Mouse (Mus musculus): ENCODE measurements around the gene Rab26. TPM values are rescaled to one million over a fixed set of nuclear protein-coding genes. Genes with fewer than 3 reads are reported as not detected.

The Rab26 gene
- polyA plus RNA-seq, 1 experiment from 2014 or later = 8.3 TPM

DNA sequence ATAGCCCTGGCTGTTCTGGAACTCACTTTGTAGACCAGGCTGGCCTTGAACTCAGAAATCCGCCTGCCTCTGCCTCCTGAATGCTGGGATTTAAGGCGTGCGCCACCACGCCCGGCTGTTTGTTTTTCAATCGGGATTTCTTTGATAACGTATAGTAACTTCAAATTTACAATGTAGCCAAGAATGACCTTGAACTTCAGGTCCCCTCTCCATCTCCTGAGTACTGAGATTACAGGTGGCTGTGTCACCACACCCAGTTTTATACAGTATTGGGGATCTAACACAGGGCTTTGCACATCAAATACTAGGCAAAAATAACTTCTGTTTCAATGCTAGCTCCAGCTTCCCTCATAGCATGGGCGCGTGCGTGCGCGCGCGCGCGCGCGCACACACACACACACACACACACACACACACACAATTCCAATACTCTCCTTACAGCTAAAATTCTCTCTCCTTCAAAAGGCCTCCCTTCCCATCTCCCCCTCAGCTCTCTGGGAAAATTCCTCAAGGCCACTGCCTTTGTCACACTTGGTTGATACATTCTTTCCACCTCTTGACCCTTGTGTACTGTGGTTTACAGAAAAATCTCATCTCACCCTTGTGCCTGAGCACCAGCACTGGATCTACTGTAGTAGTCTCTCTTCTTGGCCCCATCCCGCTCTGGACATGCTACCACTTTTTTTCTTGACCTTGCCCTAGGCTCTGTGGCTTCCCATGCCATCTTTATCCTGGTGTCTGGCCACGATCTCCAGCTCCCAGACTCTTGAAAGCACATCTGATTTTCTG is 52.8 kb downstream of the Rab26 start:
- Histone ChIP-seq H3K9ac (no peak overlapping the region), H3K4me1 (peaks cover 20% of the 10 kb centered on the region), H3K27me3 (replicated peaks) (no peaks in the 10 kb centered on the region), H3K4me2 (no peak overlapping the region), H3K9me3 (no peaks in the 10 kb centered on the region), H3K36me3 (peaks cover 7% of the 10 kb centered on the region), H3K4me3 (replicated peaks) (no peak overlapping the region), H3K27ac (no peak overlapping the region)
- no peak for ATAC-seq (ENCODE audit: insufficient read depth, low FRiP score, low read depth)
- WGBS = 92% methylated on average over 20 of the region's 20 CpGs

DNA sequence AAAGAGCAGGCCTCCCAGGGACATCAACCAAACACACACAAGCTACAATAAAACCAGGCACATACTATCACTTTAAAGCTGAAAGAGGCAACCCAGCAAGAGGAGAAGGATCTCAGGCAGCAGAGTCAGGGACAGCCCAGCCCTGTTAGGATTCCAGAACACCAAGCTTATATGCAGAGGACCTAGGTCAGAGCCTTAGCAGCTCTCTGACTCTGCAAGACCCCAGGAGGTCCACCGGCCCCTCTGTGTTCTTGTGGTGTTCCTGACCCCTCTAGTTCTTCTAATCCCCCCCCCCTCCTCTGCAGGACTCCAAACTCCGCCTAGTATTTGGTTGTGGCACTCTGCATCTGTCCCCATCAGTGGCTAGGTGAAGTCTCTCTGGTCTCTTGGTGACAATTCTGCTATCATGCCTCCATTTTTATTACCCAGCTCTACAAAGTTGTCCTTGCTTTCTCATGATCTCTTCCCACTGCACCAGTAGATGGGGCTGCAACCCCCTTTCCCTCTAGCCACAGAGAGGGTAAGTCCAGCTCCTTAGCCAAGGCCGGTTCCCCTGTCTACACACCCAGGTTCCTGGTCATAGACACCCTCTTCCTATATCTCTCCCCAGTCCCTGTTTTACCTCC is 53.7 kb downstream of the Rab26 start:
- Histone ChIP-seq H3K27ac (peak overlapping the region; percentile 54), H3K9me3 (no peaks in the 10 kb centered on the region), H3K9ac (no peak overlapping the region), H3K36me3 (peaks cover 16% of the 10 kb centered on the region), H3K4me2 (0 out of 2 replicates have a peak overlapping the region, but pooled peaks have one; percentile 2), H3K27me3 (replicated peaks) (no peaks in the 10 kb centered on the region), H3K4me3 (replicated peaks) (no peak overlapping the region), H3K4me1 (peaks cover 17% of the 10 kb centered on the region)
- 50% methylated on average over 3 of the region's 3 CpGs for WGBS
- ATAC-seq (ENCODE audit: insufficient read depth, low FRiP score, low read depth) = no peak

DNA sequence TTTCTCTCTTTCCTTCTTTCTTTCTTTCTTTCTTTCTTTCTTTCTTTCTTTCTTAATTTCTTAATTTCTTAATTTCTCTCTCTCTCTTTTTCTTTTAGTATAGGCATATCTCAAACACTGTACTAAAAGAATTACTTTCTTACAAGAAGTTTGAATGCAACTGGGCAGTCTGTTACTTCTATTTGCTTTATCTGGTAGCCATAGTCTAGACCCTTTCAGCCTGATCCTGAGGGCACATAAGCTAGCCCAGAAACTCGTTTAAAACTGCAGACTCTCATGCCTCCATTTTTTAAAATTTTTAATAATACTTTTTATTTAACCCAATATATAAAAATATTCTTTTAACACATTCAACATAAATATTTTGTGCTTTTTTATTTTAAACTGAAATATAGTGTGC is 54.6 kb downstream of the Rab26 start:
- H3K27ac ChIP-seq = no peak overlapping the region; the same call in 1 of the 2 replicates
- 21% methylated on average over 1 of the region's 1 CpGs for WGBS
- no peak for ATAC-seq (ENCODE audit: insufficient read depth, low FRiP score, low read depth)
- no peaks in the 10 kb centered on the region for H3K9me3 ChIP-seq
- no peaks in the 10 kb centered on the region for H3K27me3 ChIP-seq (replicated peaks)
- peaks cover 24% of the 10 kb centered on the region for H3K36me3 ChIP-seq
- H3K4me3 ChIP-seq (replicated peaks) = peak overlapping the region; percentile 96
- H3K9ac ChIP-seq = no peak overlapping the region
- H3K4me1 ChIP-seq = peaks cover 17% of the 10 kb centered on the region
- peak overlapping the region; percentile 81; the same call in 1 of the 2 replicates for H3K4me2 ChIP-seq

DNA sequence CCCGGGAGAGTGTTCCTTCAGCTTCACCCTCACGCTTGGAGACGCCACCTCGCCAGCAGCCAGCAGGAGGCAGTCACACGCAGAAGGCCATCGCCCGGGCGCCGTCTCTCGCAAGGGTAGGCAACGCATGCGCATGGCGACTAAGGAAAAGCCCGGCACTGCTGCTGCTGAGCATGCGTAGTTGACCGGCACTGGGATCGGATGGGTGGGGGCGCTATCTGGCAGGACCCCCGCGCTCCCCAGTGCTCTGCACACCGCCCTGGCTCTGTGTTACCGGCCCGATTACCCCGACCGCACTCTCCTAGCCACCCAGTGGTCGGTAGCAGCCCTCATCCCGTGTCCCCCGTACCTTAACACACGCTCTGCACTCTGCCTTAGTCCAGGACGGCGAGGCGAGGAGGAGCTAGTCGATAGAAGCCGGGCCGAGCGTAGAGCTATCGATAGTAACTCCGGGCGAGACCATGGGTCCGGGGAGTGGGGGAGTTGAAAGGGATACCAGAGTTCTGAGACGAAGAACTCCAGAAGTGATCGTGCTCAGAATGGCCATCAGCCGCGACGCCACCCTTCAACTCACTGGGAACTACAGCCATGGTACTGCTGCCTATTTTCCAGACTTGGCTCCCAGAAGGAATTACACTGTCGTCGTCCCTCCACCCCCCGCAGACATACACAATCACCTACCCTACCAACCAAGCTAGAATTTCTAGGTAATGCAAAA is 55.2 kb downstream of the Rab26 start, which contains the start of gene Mlst8:
TSS of gene Mlst8 (minus strand) at position 416 of the 718 bp plus-strand sequence.
- Histone ChIP-seq H3K9me3 (no peaks in the 10 kb centered on the region), H3K27me3 (replicated peaks) (no peaks in the 10 kb centered on the region), H3K27ac (peak within 1 kb of the TSS; percentile 96), H3K4me1 (peaks cover 22% of the 10 kb centered on the region), H3K4me2 (peak within 1 kb of the TSS; percentile 81), H3K36me3 (peaks cover 30% of the 10 kb centered on the region), H3K9ac (peak within 1 kb of the TSS; percentile 91), H3K4me3 (replicated peaks) (peak within 1 kb of the TSS; percentile 96)
- under 1% methylated on average over 48 of the region's 48 CpGs for WGBS
- ATAC-seq (ENCODE audit: insufficient read depth, low FRiP score, low read depth) = peak; percentile 89

- Histone ChIP-seq H3K4me1 (peaks cover 28% of the 10 kb centered on the region), H3K27me3 (replicated peaks) (no peaks in the 10 kb centered on the region), H3K36me3 (peaks cover 34% of the 10 kb centered on the region), H3K9me3 (no peaks in the 10 kb centered on the region), H3K4me3 (replicated peaks) (peak overlapping the region; percentile 96), H3K27ac (no peak overlapping the region), H3K9ac (peak overlapping the region; percentile 37; the same call in 1 of the 2 replicates), H3K4me2 (peak overlapping the region; percentile 81)
- ATAC-seq (ENCODE audit: insufficient read depth, low FRiP score, low read depth) = peak; percentile 0; the same call in 1 of the 2 replicates
- WGBS = 39% methylated on average over 11 of the region's 11 CpGs
Measured at GRCm38 (mm10) chr17:24477985-24478600, 55.9 kb downstream of the Rab26 start.

Other genes starting within 250 kb of the Rab26 start
- gene Abca17, start 183.1 kb downstream of the Rab26 start, polyA plus RNA-seq (2015; fragmentation: Nextera tagmentation; extraction: Ambion mirVana) = 0.09 and 0.23 TPM in 2 replicates
- gene Abca3, start 182.3 kb downstream of the Rab26 start, polyA plus RNA-seq (2015; fragmentation: Nextera tagmentation; extraction: Ambion mirVana) = 11.9 TPM in 2 replicates
- 230 and 250 TPM in 2 replicates for gene Rnps1, start 119.6 kb downstream of the Rab26 start, polyA plus RNA-seq (2015; fragmentation: Nextera tagmentation; extraction: Ambion mirVana)
- gene Eci1, start 107.6 kb downstream of the Rab26 start, polyA plus RNA-seq (2015; fragmentation: Nextera tagmentation; extraction: Ambion mirVana) = 137 and 157 TPM in 2 replicates
- gene Dnase1l2, start 91.1 kb downstream of the Rab26 start, polyA plus RNA-seq (2015; fragmentation: Nextera tagmentation; extraction: Ambion mirVana) = 2.7 and 4.6 TPM in 2 replicates
- gene E4f1, start 63.9 kb downstream of the Rab26 start, polyA plus RNA-seq (2015; fragmentation: Nextera tagmentation; extraction: Ambion mirVana) = 30.8 and 33.7 TPM in 2 replicates
- 64.6 and 65.3 TPM in 2 replicates for gene Pgp, start 63.8 kb downstream of the Rab26 start, polyA plus RNA-seq (2015; fragmentation: Nextera tagmentation; extraction: Ambion mirVana)
- gene Bricd5, start 60.3 kb downstream of the Rab26 start, polyA plus RNA-seq (2015; fragmentation: Nextera tagmentation; extraction: Ambion mirVana) = 0.31 TPM in 1 of 2 replicates, not detected in the other
- gene Mlst8, start 55.1 kb downstream of the Rab26 start, polyA plus RNA-seq (2015; fragmentation: Nextera tagmentation; extraction: Ambion mirVana) = 25.0 and 30.5 TPM in 2 replicates
- gene Caskin1, start 45.6 kb downstream of the Rab26 start, polyA plus RNA-seq (2015; fragmentation: Nextera tagmentation; extraction: Ambion mirVana) = 2.6 and 3.0 TPM in 2 replicates
- gene Traf7, start 6.3 kb downstream of the Rab26 start, polyA plus RNA-seq (2015; fragmentation: Nextera tagmentation; extraction: Ambion mirVana) = 82.7 and 84.2 TPM in 2 replicates
- 27.3 and 29.0 TPM in 2 replicates for gene Pkd1, start 15.6 kb upstream of the Rab26 start, polyA plus RNA-seq (2015; fragmentation: Nextera tagmentation; extraction: Ambion mirVana)
- 45.4 TPM in 2 replicates for gene Tsc2, start 98.4 kb upstream of the Rab26 start, polyA plus RNA-seq (2015; fragmentation: Nextera tagmentation; extraction: Ambion mirVana)
- 18.7 and 20.3 TPM in 2 replicates for gene Nthl1, start 98.5 kb upstream of the Rab26 start, polyA plus RNA-seq (2015; fragmentation: Nextera tagmentation; extraction: Ambion mirVana)
- 51.0 and 53.7 TPM in 2 replicates for gene Slc9a3r2, start 116.1 kb upstream of the Rab26 start, polyA plus RNA-seq (2015; fragmentation: Nextera tagmentation; extraction: Ambion mirVana)
- 0.30 and 0.46 TPM in 2 replicates for gene Npw, start 124.2 kb upstream of the Rab26 start, polyA plus RNA-seq (2015; fragmentation: Nextera tagmentation; extraction: Ambion mirVana)
- gene Zfp598, start 135.5 kb upstream of the Rab26 start, polyA plus RNA-seq (2015; fragmentation: Nextera tagmentation; extraction: Ambion mirVana) = 19.3 and 22.1 TPM in 2 replicates
- 6.3 and 6.9 TPM in 2 replicates for gene Syngr3, start 155.7 kb upstream of the Rab26 start, polyA plus RNA-seq (2015; fragmentation: Nextera tagmentation; extraction: Ambion mirVana)
- gene Gfer, start 161.9 kb upstream of the Rab26 start, polyA plus RNA-seq (2015; fragmentation: Nextera tagmentation; extraction: Ambion mirVana) = 40.9 and 44.1 TPM in 2 replicates
- gene Noxo1, start 162.0 kb upstream of the Rab26 start, polyA plus RNA-seq (2015; fragmentation: Nextera tagmentation; extraction: Ambion mirVana) = 3.2 and 3.5 TPM in 2 replicates
- 64.4 and 68.0 TPM in 2 replicates for gene Tbl3, start 173.4 kb upstream of the Rab26 start, polyA plus RNA-seq (2015; fragmentation: Nextera tagmentation; extraction: Ambion mirVana)
- 0.19 TPM in 1 of 2 replicates, not detected in the other for gene Rnf151, start 183.9 kb upstream of the Rab26 start, polyA plus RNA-seq (2015; fragmentation: Nextera tagmentation; extraction: Ambion mirVana)
- gene Rps2, start 183.9 kb upstream of the Rab26 start, polyA plus RNA-seq (2015; fragmentation: Nextera tagmentation; extraction: Ambion mirVana) = 1,497 and 1,515 TPM in 2 replicates
- gene Ndufb10, start 190.3 kb upstream of the Rab26 start, polyA plus RNA-seq (2015; fragmentation: Nextera tagmentation; extraction: Ambion mirVana) = 238 and 259 TPM in 2 replicates
- gene Rpl3l, start 193.6 kb upstream of the Rab26 start, polyA plus RNA-seq (2015; fragmentation: Nextera tagmentation; extraction: Ambion mirVana) = 0.15 TPM in 1 of 2 replicates, not detected in the other
- gene Msrb1, start 202.4 kb upstream of the Rab26 start, polyA plus RNA-seq (2015; fragmentation: Nextera tagmentation; extraction: Ambion mirVana) = 37.0 and 41.4 TPM in 2 replicates
- 1.1 and 1.5 TPM in 2 replicates for gene Hs3st6, start 218.8 kb upstream of the Rab26 start, polyA plus RNA-seq (2015; fragmentation: Nextera tagmentation; extraction: Ambion mirVana)